Mouse (Mus musculus) cerebellum, adult 9-10 months (tissue): ENCODE results near the gene Dlg5.

Experiments
- DNase-seq: peaks from one replicate; pipeline ENCODE4 v3.0.0; 2022

Dlg5 gene

DNA sequence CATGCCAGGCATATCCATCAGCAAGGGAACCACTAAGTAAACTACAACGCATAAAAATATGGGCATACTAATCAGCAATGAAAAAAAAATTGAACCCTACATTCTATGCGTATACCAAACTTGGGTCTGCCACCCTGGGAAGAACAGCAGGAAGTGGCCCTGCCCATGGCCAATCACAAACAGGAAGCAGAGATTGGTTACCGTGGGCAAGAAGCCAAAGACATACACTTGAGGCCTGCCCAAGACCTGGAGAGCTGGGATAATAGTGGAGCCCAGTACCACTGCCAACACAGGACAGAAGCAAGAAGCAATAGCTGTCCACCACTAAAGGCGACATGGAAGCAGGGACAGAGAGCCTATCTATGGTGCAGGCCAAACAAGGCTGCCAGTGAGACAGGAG, 146.9 kb downstream of the Dlg5 start:
- no peak for DNase-seq

DNA sequence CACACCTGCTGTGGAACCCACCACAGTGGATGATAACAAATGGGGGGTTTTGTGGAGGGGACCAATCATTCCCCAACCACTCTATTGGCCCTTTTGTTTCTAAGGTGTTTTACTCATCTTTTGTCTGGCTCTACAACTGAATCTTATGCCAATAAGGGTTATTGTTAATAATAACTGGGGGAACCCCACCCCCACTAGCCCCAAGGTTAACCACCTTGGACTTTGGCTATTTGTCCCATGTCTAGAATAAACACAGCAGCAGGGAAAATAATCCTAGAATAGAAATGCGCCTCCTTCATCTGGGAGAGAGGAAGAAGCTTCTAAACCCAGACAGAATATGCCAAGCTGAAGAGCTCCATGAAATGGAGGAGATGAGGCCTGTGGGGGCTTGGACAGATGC, 151.1 kb downstream of the Dlg5 start:
- no peak for DNase-seq

- no peak for DNase-seq
Observed at GRCm38 (mm10) chr14:24093221-24093620, 152.5 kb downstream of the Dlg5 start.

DNA sequence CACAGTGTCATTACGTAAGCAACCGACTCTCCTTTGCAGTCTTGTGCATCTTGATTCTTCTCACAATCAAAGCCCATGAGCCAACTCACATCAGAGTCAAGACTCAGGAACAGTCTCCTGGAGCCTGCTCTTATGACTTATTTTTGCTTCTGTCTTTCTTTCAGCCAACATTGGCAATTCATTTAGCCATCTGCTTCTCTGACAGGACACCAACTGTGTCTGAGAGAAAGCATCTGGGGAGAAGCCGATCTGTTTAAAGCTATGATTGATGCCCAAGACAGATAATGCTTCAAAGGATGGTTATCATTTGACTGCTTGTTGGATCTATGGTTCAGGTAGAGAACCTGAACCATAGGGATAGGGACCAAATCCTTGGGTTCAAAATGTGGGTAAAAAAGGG, 153.3 kb downstream of the Dlg5 start:
- no peak for DNase-seq

DNA sequence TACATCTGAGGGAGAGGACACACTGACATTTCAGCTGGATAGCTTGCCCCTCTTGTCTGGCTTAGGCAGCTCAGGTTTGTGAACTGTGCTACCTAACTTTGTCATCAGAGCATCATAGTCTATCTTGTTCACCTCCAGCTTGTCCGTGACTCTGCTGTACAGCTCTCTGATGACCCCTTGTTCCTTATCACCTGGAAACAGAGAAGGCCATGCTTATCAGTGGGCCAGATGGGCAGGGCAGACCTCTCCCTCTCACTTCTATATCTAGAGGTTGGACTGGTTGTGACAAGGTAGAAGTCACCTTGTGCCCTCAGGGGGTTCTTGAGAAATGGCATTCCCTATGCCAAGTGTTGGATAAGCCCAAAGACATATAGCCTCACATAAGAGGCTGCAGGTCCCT, 154.9 kb downstream of the Dlg5 start:
- DNase-seq, result no peak

DNA sequence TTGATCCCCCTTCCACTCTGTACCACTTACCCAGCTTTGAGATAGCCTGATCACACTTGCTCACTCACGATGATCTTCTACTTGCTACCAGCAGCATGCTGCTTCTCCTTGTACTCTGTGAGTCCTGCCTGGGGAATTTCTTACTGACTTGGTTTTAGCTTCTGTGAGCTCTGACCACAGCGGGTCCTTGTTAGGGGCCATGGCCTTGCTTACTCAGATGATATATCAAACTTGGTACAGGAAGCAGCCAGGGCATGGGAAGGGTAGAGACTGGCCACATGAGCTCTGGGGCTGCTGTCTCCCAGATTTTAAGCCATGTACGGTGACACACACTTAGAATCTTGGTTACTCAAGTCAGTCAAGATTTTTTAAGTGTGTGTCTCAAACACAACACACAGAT, 156.5 kb downstream of the Dlg5 start:
- DNase-seq, result no peak

DNA sequence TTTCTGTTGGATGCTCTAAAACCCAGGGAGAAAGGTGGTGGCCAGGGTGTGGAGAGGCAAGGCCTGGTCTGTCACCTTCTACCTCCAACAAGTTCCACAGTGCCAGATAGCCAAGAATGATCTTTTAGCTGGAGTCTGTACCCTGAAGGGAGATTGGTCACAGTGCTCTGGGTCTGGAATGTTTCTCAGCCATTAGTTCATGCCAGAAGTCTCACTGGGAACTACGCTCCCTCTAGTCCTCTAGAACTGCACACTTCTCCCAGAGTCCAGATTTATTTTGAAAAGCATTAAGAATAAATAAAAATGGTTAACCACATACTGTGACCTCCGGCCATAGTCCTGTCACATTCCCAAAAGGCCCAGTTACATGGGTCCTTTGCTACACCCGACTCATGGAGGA, 158.3 kb downstream of the Dlg5 start:
- DNase-seq, result no peak

GRCm38 (mm10) chr14:24086481-24086880, 159.2 kb downstream of the Dlg5 start:
- no peak for DNase-seq
